Mouse (Mus musculus) brain, embryonic 14.5 days (tissue): Measurements from ENCODE around the gene Zfp366.

Experiments
- CTCF ChIP-seq: fragments of 200-500 bp; IDR thresholded peaks from 2 replicates; pipeline ENCODE4 v1.5.1; 2012; ENCODE audit warnings: inconsistent platforms, mild to moderate bottlenecking, moderate library complexity, borderline replicate concordance; ENCODE audit not compliant: insufficient read depth, insufficient read length; ENCODE audit errors: extremely low read depth
- POLR2A ChIP-seq: fragments of 200-500 bp; IDR thresholded peaks from 2 replicates; pipeline ENCODE4 v1.6.1; 2012; ENCODE audit warnings: mild to moderate bottlenecking, inconsistent platforms, borderline replicate concordance; ENCODE audit not compliant: poor library complexity, insufficient read depth, insufficient read length, severe bottlenecking; ENCODE audit errors: extremely low read depth

- no peak for TF ChIP-seq CTCF
- TF ChIP-seq POLR2A: no peak
These were observed 41.0 kb downstream of the Zfp366 start for GRCm38 (mm10) chr13:99225374-99226240.
